Comparison of ENCODE assay signal across 8 mouse cellular contexts in genomic region chr5:107287908-107288267, GRCm38 (mm10). TPM values are rescaled to one million over a fixed set of nuclear protein-coding genes. Genes with fewer than 3 reads are reported as not detected.
DNase-seq lines count a peak whose midpoint lies in the region; ATAC-seq and TF ChIP-seq lines count a peak whose summit lies in the region.

No protein-coding gene starts in this region.

- H3K4me1 ChIP-seq in liver, adult 2 months (ENCODE audit: control insufficient read depth, insufficient read depth, low read length) = peaks cover 7% of the 10 kb centered on the region
- H3K4me1 ChIP-seq in midbrain, postnatal 0 days (ENCODE audit: insufficient read depth, low read length) = no peaks in the 10 kb centered on the region

- no peak overlapping the region for H3K27ac ChIP-seq in liver, adult 2 months (replicated peaks; ENCODE audit: insufficient read depth, low read depth, low read length)
- H3K27ac ChIP-seq in midbrain, postnatal 0 days (ENCODE audit: low read depth, low read length) = no peak overlapping the region

- H3K36me3 ChIP-seq in liver, adult 2 months (ENCODE audit: control insufficient read depth, insufficient read depth, low read length) = no peaks in the 10 kb centered on the region
- H3K36me3 ChIP-seq in midbrain, postnatal 0 days (ENCODE audit: insufficient read depth, low read length) = no peaks in the 10 kb centered on the region

- 0 out of 2 replicates have a peak overlapping the region, but pooled peaks have one; percentile 11 for H3K9ac ChIP-seq in liver, adult 2 months (ENCODE audit: low read depth, low read length)
- H3K9ac ChIP-seq in midbrain, postnatal 0 days (replicated peaks; ENCODE audit: low read length, poor library complexity, severe bottlenecking) = no peak overlapping the region

- H3K9me3 ChIP-seq in midbrain, postnatal 0 days (ENCODE audit: low read length) = no peaks in the 10 kb centered on the region

- no peak for TF ChIP-seq CTCF in liver, adult 2 months (IDR thresholded peaks at IDR 0.05; ENCODE audit: low read depth, low read length)
- no peak for TF ChIP-seq CTCF in midbrain, postnatal 0 days (IDR thresholded peaks at IDR 0.05)

- H3K4me3 ChIP-seq in liver, adult 2 months (ENCODE audit: insufficient read depth, low read depth, low read length) = peak overlapping the region; percentile 88; the same call in 1 of the 2 replicates
- peak overlapping the region; percentile 78 for H3K4me3 ChIP-seq in midbrain, postnatal 0 days (ENCODE audit: low read depth, low read length)

- peak overlapping the region; percentile 99 for H3K4me2 ChIP-seq in midbrain, postnatal 0 days (ENCODE audit: low read depth, low read length, poor library complexity, severe bottlenecking)

- 62% methylated on average over 5 of the region's 5 CpGs for WGBS in liver, adult 2 months
- WGBS in midbrain, postnatal 0 days = 56% methylated on average over 5 of the region's 5 CpGs

- no peak for DNase-seq in liver, adult 2 months (ENCODE audit: extremely low read depth, low read depth, low spot score)
- no peak for DNase-seq in liver
- peak; percentile 27 for DNase-seq in induced T-regulatory cell, adult 2 months (ENCODE audit: low read depth)
- DNase-seq in midbrain, postnatal 0 days (ENCODE audit: low spot score) = no peak
- no peak for DNase-seq in testis, postnatal 14 days (ENCODE audit: low spot score)

- no peak for TF ChIP-seq POLR2A in liver, adult 2 months (IDR thresholded peaks at IDR 0.05; ENCODE audit: extremely low read depth, insufficient read depth, low read length)

- ATAC-seq in erythroid progenitor cell, adult 5-6 weeks (replicated peaks; ENCODE audit: low FRiP score, poor library complexity, severe bottlenecking) = peak; percentile 27; the same call in 1 of the 2 replicates
- ATAC-seq in midbrain, postnatal 0 days (ENCODE audit: low FRiP score) = no peak
- ATAC-seq in megakaryocyte progenitor cell, adult 5-6 weeks (replicated peaks; ENCODE audit: poor library complexity) = no peak
- no peak for ATAC-seq in granulocyte monocyte progenitor cell, adult 5-6 weeks (replicated peaks; ENCODE audit: poor library complexity, severe bottlenecking)

- H3K27me3 ChIP-seq in liver, adult 2 months (ENCODE audit: control insufficient read depth, insufficient read depth, low read length) = no peaks in the 10 kb centered on the region
- H3K27me3 ChIP-seq in midbrain, postnatal 0 days (ENCODE audit: insufficient read depth, low read length) = 0 out of 2 replicates have a peak, but pooled peaks cover 8% of the 10 kb centered on the region

- no peaks in the 10 kb centered on the region; the same call in 1 of the 2 replicates for H3K79me2 ChIP-seq in liver, adult 2 months (ENCODE audit: control insufficient read depth, insufficient read depth, low read length)

RNA-seq across cellular contexts. Expression of gene Tgfbr3, which starts 1.5 kb away (rescaled TPM):
- total RNA-seq in liver, adult 2 months (2014; rRNA removed) = 6.6 and 8.2 TPM in 2 replicates
- polyA plus RNA-seq in liver, adult 2 months (2012; rRNA removed) = 2.2 and 4.0 TPM in 2 replicates
- 1.8 and 5.4 TPM in 2 replicates for total RNA-seq in erythroid progenitor cell, adult 5-6 weeks (2015; ENCODE audit: low replicate concordance)
- 1.0 and 4.7 TPM in 2 replicates for total RNA-seq in erythroid progenitor cell, adult 5-6 weeks (2017; ENCODE audit: low replicate concordance)
- 13.8 and 16.7 TPM in 2 replicates for total RNA-seq in midbrain, postnatal 0 days (2014; rRNA removed)
- 4.0 and 4.3 TPM in 2 replicates for polyA plus RNA-seq in midbrain, postnatal 0 days (2015; fragmentation: Nextera tagmentation; extraction: Ambion mirVana)
- total RNA-seq in megakaryocyte progenitor cell, adult 5-6 weeks (2015) = 2.4 and 5.6 TPM in 2 replicates
- total RNA-seq in megakaryocyte progenitor cell, adult 5-6 weeks (2017) = 1.7 and 2.8 TPM in 2 replicates
- 0.30 and 2.4 TPM in 2 replicates for total RNA-seq in granulocyte monocyte progenitor cell, adult 5-6 weeks (2014; fragmentation: Nextera tagmentation)
- 1.6 and 2.4 TPM in 2 replicates for total RNA-seq in granulocyte monocyte progenitor cell, adult 5-6 weeks (2017)

RNA-seq across cellular contexts. Expression of gene Brdt, which starts 43.1 kb away (rescaled TPM):
- total RNA-seq in liver, adult 2 months (2014; rRNA removed) = 1.8 and 1.9 TPM in 2 replicates
- polyA plus RNA-seq in liver, adult 2 months (2012; rRNA removed) = 0.81 and 0.83 TPM in 2 replicates
- not detected in 2 replicates for total RNA-seq in erythroid progenitor cell, adult 5-6 weeks (2015; ENCODE audit: low replicate concordance)
- total RNA-seq in erythroid progenitor cell, adult 5-6 weeks (2017; ENCODE audit: low replicate concordance) = not detected in 2 replicates
- total RNA-seq in midbrain, postnatal 0 days (2014; rRNA removed) = 3.4 and 3.9 TPM in 2 replicates
- 4.0 and 4.4 TPM in 2 replicates for polyA plus RNA-seq in midbrain, postnatal 0 days (2015; fragmentation: Nextera tagmentation; extraction: Ambion mirVana)
- total RNA-seq in megakaryocyte progenitor cell, adult 5-6 weeks (2015) = 0.05 and 0.68 TPM in 2 replicates
- total RNA-seq in megakaryocyte progenitor cell, adult 5-6 weeks (2017) = 0.30 and 0.58 TPM in 2 replicates
- 0.96 TPM in 1 of 2 replicates, not detected in the other for total RNA-seq in granulocyte monocyte progenitor cell, adult 5-6 weeks (2014; fragmentation: Nextera tagmentation)
- total RNA-seq in granulocyte monocyte progenitor cell, adult 5-6 weeks (2017) = 0.31 and 0.52 TPM in 2 replicates
